Mouse (Mus musculus) frontal cortex, postnatal 10 days (tissue): ENCODE results near the gene Lep.

ENCODE experiments used
- DNase-seq, 2 experiments: peaks; one replicate each; pipeline ENCODE4 v3.0.0; 2022; ENCODE audit warnings: low spot score in 2 of 2, mixed read lengths in 1 of 2

Gene Lep

GRCm38 (mm10) chr6:29044029-29044428 lies 16.0 kb upstream of the Lep start:
- DNase-seq, result no peak

- no peak for DNase-seq
Measured at GRCm38 (mm10) chr6:29049926-29050325, 10.1 kb upstream of the Lep start.

DNA sequence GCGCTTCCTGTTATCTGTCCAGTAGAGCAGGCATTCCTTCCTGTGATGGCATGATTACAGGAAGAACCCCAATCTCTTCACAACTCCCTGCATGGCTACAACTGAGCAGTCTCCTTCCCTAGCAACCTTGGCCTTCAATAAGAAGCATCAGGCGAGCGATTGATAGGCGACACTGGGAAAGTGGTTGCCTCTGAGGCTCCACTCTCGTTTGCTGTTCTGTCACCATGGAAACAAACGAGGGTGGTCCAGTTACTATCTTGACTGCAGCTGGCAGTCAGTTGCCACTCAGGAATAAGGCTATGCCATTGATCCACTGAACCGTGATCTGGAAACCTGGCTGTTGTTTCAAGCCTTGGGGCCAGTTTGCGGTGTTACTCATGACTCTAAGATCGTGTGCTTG lies 7.8 kb upstream of the Lep start:
- DNase-seq, result no peak

DNA sequence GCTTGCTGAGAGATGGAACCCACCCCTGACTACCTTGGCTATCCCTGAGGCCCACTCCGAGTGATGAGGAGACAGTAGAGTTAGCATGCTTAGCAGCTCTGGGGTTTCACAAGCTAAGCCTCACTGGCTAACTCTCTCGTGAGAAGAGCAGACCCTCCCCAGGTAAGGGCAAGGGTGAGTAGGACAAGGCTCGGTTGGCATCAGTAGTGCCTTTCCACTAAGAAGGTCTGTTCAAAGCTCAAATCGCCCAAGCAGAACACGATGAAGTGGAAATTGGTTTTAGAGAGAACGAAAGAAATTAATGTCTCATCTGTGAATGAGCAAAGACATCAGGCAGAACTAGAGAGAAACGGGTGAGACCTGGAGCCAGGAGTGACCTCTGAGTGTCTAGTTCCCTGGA lies 6.8 kb upstream of the Lep start:
- DNase-seq, result no peak

GRCm38 (mm10) chr6:29056377-29056776 lies 3.6 kb upstream of the Lep start:
- no peak for DNase-seq

GRCm38 (mm10) chr6:29066389-29066790 lies 6.4 kb downstream of the Lep start:
- no peak for DNase-seq

- no peak for DNase-seq
Measured at GRCm38 (mm10) chr6:29072258-29072657, 12.2 kb downstream of the Lep start.

GRCm38 (mm10) chr6:29073462-29074132 lies 13.6 kb downstream of the Lep start:
- no peak for DNase-seq

DNA sequence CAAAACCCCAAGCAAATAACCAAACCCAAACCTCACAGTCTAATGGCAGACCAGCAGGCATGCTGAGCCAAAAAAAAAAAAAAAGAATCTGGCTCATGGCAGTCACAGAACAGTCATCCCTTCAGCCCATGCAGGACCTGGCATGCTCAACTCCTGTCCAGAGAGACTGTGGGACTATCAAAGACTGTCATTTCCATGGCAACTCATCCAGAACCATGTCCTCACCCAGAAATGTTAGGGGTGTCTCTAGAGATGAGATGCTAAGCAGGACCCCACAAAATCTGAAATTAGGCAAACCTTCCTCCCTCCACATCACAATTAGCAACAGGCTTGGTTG lies 14.1 kb downstream of the Lep start:
- no peak for DNase-seq

DNA sequence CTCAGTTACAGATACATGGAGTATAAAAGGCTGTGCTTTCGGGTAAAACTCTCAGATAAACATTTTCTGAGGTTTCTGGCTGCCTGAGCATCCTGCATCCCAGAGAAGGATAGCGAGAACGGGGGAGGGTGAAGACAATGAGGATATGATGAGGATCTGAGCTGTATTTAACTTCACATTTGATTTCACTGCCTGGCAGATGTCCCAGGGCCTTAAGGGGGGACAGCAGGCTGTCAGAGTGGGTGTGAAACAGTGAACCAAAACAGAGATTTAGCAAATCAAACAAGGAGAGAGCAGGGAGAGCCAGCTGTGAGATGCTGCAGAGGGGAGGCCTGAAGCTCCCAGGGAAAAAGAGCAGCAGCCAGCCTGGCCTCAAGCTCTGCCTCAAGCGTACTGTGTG lies 19.3 kb downstream of the Lep start:
- peak; percentile 45 to 67 for DNase-seq

- no peak for DNase-seq
Measured at GRCm38 (mm10) chr6:29081826-29082363, 21.9 kb downstream of the Lep start.

- DNase-seq, result no peak
Measured at GRCm38 (mm10) chr6:29082776-29083354, 22.8 kb downstream of the Lep start.

GRCm38 (mm10) chr6:29084401-29084800 lies 24.4 kb downstream of the Lep start:
- DNase-seq, result no peak

- DNase-seq, result no peak
Measured at GRCm38 (mm10) chr6:29087921-29088709, 28.1 kb downstream of the Lep start.

- no peak for DNase-seq
Measured at GRCm38 (mm10) chr6:29092234-29092633, 32.2 kb downstream of the Lep start.

- DNase-seq, result no peak
Measured at GRCm38 (mm10) chr6:29092904-29093303, 32.9 kb downstream of the Lep start.

DNA sequence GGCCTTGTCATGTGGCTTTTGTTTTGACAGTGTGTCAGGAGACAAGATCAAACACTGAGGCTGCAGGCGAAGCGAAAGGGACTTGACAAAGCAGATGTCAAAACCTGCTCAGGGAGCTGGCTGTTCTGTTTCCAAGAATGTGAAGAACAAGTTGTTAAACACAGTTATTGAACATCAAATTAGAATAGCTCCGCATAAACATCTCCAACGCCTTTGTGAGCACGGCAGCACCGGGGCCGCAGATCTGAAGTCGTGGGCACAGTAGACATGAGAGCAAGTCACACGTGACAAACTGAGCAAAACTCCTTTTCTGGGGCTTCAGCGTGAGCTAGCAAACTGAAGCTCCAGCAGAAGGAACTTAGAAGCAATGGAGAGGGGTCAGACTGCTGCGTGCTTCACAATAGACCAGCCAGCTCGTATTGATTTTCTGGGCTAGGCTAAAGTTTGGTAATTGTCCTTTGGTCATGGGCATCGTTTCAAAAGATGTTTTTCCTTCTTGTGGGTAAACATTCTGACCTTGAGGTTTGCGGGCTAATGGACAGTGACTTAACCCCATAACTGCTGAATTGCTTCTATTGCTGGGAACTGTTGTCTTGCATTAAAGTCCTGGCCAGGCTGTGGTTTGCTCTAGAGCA lies 39.6 kb downstream of the Lep start:
- peak; percentile 11 to 39 for DNase-seq

DNA sequence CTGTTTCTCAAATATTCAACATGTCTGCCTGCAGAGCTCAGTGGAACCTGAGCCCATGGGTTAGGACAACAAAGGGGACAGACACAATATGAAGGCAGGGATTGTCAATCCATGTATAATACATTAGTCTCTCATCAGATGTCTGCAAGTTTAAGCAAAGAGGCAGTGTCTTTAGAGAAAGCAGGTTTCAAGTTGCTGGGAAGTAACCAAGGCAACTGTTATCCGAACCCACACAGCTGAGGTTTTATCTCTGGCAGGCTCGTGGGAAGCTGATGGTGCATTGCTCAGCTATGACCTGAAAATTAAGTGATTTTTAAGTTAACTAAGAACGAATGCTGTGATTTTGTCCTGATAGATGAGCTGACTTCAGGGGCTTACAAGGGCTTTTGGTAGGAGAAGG lies 40.4 kb downstream of the Lep start:
- DNase-seq, result peak in 1 of 2 experiments; percentile 35

DNA sequence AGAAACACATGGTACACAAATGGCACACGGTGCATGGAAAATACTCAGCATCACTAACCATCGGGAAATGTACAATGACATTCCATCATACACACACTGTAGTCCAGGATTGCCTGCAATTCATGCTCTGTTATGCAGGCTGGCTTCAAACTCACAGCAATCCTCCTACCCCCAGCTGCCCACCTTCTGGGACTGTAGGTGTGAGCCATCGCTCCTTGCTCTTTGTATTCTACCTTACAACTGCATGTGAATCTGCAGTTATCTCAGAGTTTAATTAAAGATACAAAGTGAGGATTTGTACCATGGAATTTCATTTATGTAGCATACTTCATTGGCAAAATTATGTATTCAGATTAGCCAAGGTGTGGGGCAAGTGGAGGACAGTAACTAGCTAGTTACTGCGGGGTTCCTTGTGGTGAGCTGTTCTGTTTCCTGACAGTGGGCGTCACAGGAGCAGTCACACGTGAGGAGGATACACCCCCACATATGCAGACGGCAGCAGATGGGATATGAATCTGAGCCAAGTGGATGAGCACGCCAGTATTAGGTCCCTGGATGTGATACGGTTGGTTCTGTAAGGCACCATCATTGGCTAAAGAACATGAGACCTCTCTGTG lies 41.3 kb downstream of the Lep start:
- no peak for DNase-seq

DNA sequence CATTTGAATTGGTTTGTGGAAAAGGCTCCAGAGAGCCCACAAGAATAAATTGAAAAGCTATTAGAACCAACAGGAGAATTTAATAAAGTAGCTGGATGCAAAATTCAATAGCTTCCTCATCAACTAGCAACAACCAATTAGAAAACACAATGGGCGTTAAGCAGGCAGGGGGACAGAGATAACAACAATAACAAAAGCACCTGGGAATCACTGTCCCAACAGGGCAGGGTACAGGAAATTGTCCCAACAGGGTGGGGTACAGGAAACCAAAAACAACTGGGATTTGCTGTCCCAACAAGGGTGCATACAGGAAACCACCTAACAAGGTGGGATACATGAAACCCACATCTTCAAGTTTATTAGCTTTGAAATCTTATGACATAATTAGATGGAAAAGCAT lies 48.4 kb downstream of the Lep start:
- no peak for DNase-seq

DNA sequence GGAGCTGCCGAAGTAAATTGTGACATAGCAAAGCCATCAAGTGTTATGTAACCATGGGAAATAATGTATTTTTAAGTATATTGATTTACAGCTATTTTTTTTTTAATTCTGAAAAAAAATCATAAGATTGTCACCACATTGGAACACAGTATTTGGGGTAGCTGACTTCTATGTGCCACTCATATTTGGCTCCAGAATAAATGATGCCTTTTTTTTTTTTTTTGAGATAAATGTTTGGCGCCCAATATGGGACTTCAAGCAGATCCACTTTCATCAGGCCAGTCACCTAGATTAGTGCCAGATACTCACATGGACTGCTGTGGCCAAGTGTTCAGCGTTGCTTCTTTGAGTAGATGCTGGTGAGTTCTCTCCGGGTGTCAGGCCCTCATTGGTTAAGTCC lies 51.5 kb downstream of the Lep start:
- no peak for DNase-seq

DNA sequence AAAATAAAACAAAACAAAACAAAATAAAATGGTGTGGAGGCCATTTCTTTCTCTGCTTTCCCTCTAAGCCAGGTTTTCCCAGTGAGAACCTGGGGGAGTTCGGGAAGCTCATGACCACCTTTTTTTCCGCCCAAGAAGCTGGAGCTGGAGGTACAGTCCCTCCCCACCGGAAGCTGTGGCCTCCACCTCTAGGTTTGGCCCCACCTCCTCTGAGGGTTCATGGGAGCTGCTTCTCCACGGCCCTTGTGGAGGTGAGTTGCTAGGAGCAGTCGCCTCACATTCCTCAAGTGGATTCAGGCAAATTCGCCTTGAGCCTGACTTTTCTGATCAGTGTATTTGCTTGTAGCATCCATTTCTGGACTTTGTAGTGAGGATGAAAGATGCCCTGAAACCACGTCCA lies 55.7 kb downstream of the Lep start:
- no peak for DNase-seq
